Comparison of ENCODE assay signal across 22 mouse cellular contexts in genomic region chr15:65630476-65630875, GRCm38 (mm10).
A peak's percentile ranks its signal among the peaks of the same experiment; 100 is the strongest.
DNase-seq lines count a peak whose midpoint lies in the region; ATAC-seq and TF ChIP-seq lines count a peak whose summit lies in the region.
"Had no signal": no experiment of that assay in that cellular context is flagged by ENCODE, and none has a peak within 500 bp of the region (broad histone marks: within the 10 kb centered on the region; RNA-seq: fewer than 3 reads in every experiment).

No protein-coding gene starts in this region.

- peak; percentile 84 for DNase-seq in brain, adult 2 months (ENCODE audit: low read depth, low spot score)
- DNase-seq in cerebellum, adult 18-20 months: peak; percentile 61 to 72
- peak; percentile 75 for DNase-seq in cerebellum, adult 9-11 months
- peak; percentile 63 to 85 for DNase-seq in cerebellum, postnatal 36 days
- DNase-seq in liver, postnatal 0 days: no peak
- no peak for DNase-seq in left cerebral cortex, postnatal 10 days (ENCODE audit: extremely low spot score in 1 of 2, low spot score in 2 of 2)
- no peak for DNase-seq in gastrocnemius, adult 2 months
- DNase-seq: adrenal gland, adult 2 months; adrenal gland, postnatal 25 days; embryo, embryonic 11 days; gastrocnemius, postnatal 36 days; heart, adult 11 months; heart, postnatal 4 days had no signal

- no peak overlapping the region for H3K4me2 ChIP-seq in liver, postnatal 0 days (ENCODE audit: low read depth, low read length)
- H3K4me2 ChIP-seq: embryonic facial prominence, embryonic 15.5 days; heart, embryonic 13.5 days; hindbrain, embryonic 12.5 days had no signal

- intact Hi-C loops in left cerebral cortex, postnatal 10 days (cut with DNase I): loop anchor here (10.0 kb wide), 2 partner anchors 436 to 926 kb away; no protein-coding TSS in a partner anchor
- intact Hi-C loops in gastrocnemius, adult 2 months (cut with DNase I): loop anchor here (10.0 kb wide), 1 partner anchor 716 kb away; no protein-coding TSS in a partner anchor

- no peak for ATAC-seq in liver, postnatal 0 days
- ATAC-seq: forebrain, embryonic 14.5 days; hindbrain, embryonic 16.5 days; inflammation-experienced regulatory T-cells, adult 6 months; intestine, postnatal 0 days had no signal

- H3K27me3 ChIP-seq in liver, postnatal 0 days (ENCODE audit: insufficient read depth, low read length): no peaks in the 10 kb centered on the region
- H3K27me3 ChIP-seq: embryonic facial prominence, embryonic 15.5 days; heart, embryonic 13.5 days; hindbrain, embryonic 12.5 days had no signal

- no peak for TF ChIP-seq EP300 in liver, postnatal 0 days (IDR thresholded peaks at IDR 0.05; ENCODE audit: low read depth)

- H3K36me3 ChIP-seq in liver, postnatal 0 days (replicated peaks; ENCODE audit: insufficient read depth, low read length): no peaks in the 10 kb centered on the region
- H3K36me3 ChIP-seq: embryonic facial prominence, embryonic 15.5 days; forebrain, embryonic 10.5 days; heart, embryonic 13.5 days; hindbrain, embryonic 12.5 days had no signal

- WGBS in liver, postnatal 0 days (ENCODE audit: insufficient replicate concordance): 67% methylated on average over 1 of the region's 1 CpGs

- no peaks in the 10 kb centered on the region for H3K9me3 ChIP-seq in liver, postnatal 0 days (ENCODE audit: low read length)
- H3K9me3 ChIP-seq: embryonic facial prominence, embryonic 15.5 days; forebrain, embryonic 10.5 days; heart, embryonic 13.5 days; hindbrain, embryonic 12.5 days had no signal

- TF ChIP-seq CTCF in liver, postnatal 0 days (IDR thresholded peaks at IDR 0.05; ENCODE audit: low read depth): no peak
- no peak for TF ChIP-seq CTCF in gastrocnemius, adult 2 months (IDR thresholded peaks at IDR 0.05)

- no peak overlapping the region for H3K9ac ChIP-seq in liver, postnatal 0 days (replicated peaks)
- H3K9ac ChIP-seq: embryonic facial prominence, embryonic 15.5 days; heart, embryonic 13.5 days; hindbrain, embryonic 12.5 days had no signal

- no peak overlapping the region for H3K4me3 ChIP-seq in liver, postnatal 0 days (ENCODE audit: low read depth, low read length)
- H3K4me3 ChIP-seq in gastrocnemius, adult 2 months: no peak overlapping the region
- H3K4me3 ChIP-seq: embryonic facial prominence, embryonic 15.5 days; erythroblast, embryonic 14.5 days; forebrain, embryonic 10.5 days; heart, embryonic 13.5 days; hindbrain, embryonic 12.5 days had no signal

- no peaks in the 10 kb centered on the region for H3K4me1 ChIP-seq in liver, postnatal 0 days (ENCODE audit: insufficient read depth)
- H3K4me1 ChIP-seq: embryonic facial prominence, embryonic 15.5 days; forebrain, embryonic 10.5 days; heart, embryonic 13.5 days; hindbrain, embryonic 12.5 days had no signal

- H3K27ac ChIP-seq in liver, postnatal 0 days (ENCODE audit: low read depth): no peak overlapping the region
- H3K27ac ChIP-seq in gastrocnemius, adult 2 months: no peak overlapping the region
- H3K27ac ChIP-seq: embryonic facial prominence, embryonic 15.5 days; forebrain, embryonic 10.5 days; heart, embryonic 13.5 days; hindbrain, embryonic 12.5 days had no signal

Comparison
In these comparisons a context has a peak if more than half of its experiments do, and no peak if none do; other contexts are left out.
1. DNase-seq: peak in brain, adult 2 months (single experiment), cerebellum, adult 18-20 months (2 of 2), cerebellum, adult 9-11 months (single experiment) and cerebellum, postnatal 36 days (2 of 2); none in liver, postnatal 0 days (single experiment), left cerebral cortex, postnatal 10 days (0 of 2) and gastrocnemius, adult 2 months (single experiment).